Mouse (Mus musculus): Measurements from ENCODE around the gene Ccpg1os.

Gene Ccpg1os

GRCm38 (mm10) chr9:72985250-72986220 lies at the start of gene Ccpg1os, which contains the start of gene Ccpg1:
Ccpg1os (minus strand) TSS chr9:72985382.
Ccpg1 (plus strand) TSS chr9:72985429.
- DNase-seq = peak; percentile 95

- no peak for DNase-seq
Observed at GRCm38 (mm10) chr9:73033406-73033805, 48.2 kb upstream of the Ccpg1os start.

GRCm38 (mm10) chr9:73031421-73031820 lies 46.2 kb upstream of the Ccpg1os start:
- no peak for DNase-seq

DNA sequence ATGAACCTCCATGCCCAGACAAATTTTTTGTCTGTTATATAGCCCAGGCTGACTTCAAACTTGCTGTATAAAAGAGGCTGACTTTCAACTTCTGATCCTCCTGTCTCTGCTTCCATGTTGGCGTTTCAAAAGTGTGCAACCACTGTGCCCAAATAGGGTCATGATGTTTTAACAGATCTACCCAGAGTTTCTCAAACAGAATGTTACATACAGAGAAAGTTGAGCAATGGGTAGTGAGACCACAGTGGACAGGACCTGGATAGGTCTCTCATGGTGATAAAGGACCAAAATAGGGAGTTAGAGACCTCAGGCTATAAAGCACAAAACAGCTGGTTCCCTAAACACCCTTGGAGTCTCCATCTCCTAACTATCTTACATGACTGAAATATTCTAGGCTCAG lies 45.3 kb upstream of the Ccpg1os start:
- DNase-seq = no peak

GRCm38 (mm10) chr9:73025818-73026636 lies 40.8 kb upstream of the Ccpg1os start:
- DNase-seq = no peak

DNA sequence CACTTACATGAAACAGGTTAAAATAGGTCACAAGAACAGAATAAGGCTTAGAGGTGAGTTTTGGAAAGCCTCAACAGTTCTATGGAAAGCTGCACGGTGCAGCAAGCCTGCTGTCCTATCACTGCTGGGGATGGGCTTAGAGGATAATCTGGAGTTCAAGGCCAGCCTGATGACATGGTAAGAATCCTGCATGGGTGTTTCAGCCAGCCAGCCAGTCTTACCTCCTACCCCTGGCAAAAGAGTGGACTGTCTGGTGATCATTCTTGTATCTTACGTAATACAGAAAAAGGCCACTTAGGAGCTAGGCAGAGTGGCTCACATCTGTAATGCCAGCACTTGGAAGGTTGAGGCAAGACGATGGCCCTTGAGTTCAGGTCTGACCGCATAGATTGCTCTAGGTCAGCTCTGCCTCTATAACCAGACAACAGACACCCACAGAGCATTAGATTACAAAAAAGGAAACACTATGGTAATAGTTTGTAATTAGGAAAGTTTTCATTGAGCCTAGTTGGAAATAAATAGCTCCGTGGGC lies 35.5 kb upstream of the Ccpg1os start:
- DNase-seq = no peak

GRCm38 (mm10) chr9:73019841-73020240 lies 34.7 kb upstream of the Ccpg1os start:
- DNase-seq = no peak

DNA sequence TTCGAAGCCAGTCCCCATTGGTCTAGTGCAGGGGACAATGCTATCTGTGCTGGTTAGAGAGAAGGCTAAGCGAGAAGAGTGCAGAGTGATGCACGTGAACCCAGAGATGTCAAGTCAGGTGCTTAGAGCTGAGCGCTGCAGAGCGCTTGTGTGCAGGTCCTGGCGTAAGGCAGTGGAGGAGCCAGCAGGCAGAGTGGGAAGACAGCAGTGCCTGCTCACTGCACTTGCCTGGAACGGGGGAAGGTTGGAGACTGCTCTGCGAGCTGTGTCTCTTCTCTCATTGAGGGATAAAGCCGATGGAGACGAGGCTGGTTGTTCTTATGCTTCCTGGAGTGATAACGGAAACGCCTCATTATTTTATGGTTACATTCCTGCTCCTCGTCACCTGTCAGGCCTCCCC lies 29.5 kb upstream of the Ccpg1os start:
- no peak for DNase-seq

DNA sequence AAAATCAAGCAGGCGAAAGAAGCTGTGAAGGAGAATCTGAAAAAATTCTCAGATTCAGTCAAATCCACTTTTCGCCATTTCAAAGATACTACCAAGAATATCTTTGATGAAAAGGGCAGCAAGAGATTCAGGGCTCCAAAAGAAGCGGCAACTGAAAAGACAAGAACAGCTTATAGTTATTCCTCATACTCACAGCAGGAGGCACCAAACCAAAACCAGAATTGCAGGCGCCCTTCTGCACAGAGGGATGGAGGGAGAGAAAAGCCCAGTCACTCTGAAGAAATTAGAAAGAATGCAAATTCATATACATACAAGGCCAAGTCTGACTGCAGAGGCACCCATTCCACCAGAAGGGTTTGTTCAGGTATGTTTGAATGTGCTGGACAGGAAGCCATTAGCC lies 27.4 kb upstream of the Ccpg1os start:
- no peak for DNase-seq

GRCm38 (mm10) chr9:73008384-73008783 lies 23.2 kb upstream of the Ccpg1os start:
- DNase-seq = no peak

DNA sequence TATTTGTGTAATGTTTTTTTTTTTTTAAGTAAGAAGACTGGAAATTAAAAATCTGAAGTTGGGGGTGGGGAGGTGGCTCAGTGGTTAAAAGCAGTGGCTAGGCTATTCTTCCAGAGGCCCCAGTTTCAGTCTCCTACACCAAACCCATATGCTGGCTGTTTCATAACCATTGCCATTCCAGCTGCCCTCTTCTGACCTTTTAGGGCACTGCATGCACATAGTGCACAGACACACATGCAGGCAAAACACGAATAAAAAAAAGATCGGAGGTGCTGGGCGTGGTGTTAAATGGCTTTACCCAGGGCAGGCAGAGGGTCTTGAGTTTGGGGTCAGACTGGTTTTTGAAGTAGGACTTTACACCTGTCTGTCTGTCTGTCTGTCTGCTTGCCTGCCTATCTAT lies 21.0 kb upstream of the Ccpg1os start:
- peak in 1 of 2 experiments; percentile 11 for DNase-seq

- DNase-seq = no peak
Observed at GRCm38 (mm10) chr9:73005106-73005505, 19.9 kb upstream of the Ccpg1os start.

- no peak for DNase-seq
Observed at GRCm38 (mm10) chr9:73004076-73004475, 18.9 kb upstream of the Ccpg1os start.

- no peak for DNase-seq
Observed at GRCm38 (mm10) chr9:73002177-73002576, 17.0 kb upstream of the Ccpg1os start.

- no peak for DNase-seq
Observed at GRCm38 (mm10) chr9:73001314-73002011, 16.3 kb upstream of the Ccpg1os start.

GRCm38 (mm10) chr9:73000487-73000886 lies 15.3 kb upstream of the Ccpg1os start:
- DNase-seq = no peak

GRCm38 (mm10) chr9:72996806-72997205 lies 11.6 kb upstream of the Ccpg1os start:
- DNase-seq = no peak

DNA sequence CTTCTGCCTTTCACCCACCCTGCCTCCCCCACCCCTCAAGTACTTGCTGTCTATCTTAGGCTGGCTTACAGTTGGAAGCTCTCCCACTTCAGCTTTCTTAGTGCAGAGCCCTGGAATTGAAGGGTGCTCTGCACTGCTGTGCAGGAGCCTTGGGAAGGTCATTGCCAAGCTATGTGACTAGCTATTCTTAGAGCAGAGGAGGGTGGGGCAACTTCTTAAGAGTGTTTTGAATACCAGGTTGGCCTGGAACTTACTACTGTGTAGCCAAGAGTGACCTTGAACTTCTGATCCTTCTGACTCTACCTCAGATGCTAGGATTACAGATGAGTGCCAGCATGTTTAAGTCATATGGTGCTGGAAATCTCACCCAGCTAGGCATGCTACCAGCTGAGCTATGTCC lies 11.0 kb upstream of the Ccpg1os start:
- no peak for DNase-seq

DNA sequence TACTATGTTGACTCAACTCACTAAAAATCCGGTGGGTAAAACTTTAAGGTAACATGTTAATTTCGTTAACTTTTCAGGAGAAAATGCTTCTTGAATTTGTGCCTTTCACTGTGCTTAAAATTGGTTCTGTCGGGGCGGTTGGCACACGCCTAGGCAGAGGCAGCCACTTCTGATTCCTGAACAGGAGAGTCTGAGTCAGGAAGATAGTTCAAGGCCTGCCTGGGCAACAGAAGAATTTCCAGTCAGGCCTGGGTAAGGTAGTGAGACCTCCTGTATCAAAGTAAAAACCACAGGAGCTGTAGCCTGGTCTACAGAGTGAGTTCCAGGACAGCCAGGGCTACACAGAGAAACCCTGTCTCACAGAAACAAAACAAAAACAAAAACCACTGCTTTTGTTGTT lies 7.4 kb upstream of the Ccpg1os start:
- DNase-seq = no peak

GRCm38 (mm10) chr9:72991420-72991819 lies 6.2 kb upstream of the Ccpg1os start:
- no peak for DNase-seq

GRCm38 (mm10) chr9:72988706-72989105 lies 3.5 kb upstream of the Ccpg1os start:
- DNase-seq = no peak

- no peak for DNase-seq
Observed at GRCm38 (mm10) chr9:72987703-72988102, 2.5 kb upstream of the Ccpg1os start.

DNA sequence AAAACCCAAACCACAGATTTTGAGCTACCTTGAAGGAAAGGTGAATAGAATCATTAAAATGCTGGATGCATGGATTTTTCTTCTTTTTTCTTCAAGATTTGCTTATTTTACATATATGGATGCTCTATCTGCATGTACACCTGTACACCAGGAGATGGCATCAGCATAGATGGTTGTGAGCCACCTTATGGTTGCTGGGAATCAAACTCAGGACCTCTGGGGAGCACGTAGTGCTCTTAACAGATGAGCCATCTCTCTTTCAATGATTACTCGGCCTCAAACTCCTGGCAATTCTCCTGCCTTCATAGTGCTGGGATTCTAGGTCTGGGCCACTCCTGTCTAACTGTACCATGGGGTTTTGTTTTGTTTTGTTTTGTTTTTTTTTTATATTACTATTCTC lies 2.1 kb downstream of the Ccpg1os start:
- no peak for DNase-seq

All from B cell, adult 2 months (primary cell).